Mouse (Mus musculus): Measurements from ENCODE around the gene Armc3. TPM values are rescaled to one million over a fixed set of nuclear protein-coding genes. Genes with fewer than 3 reads are reported as not detected.
"Not testable (repeated sequence)": the region's sequence is repeated elsewhere in the genome, so short reads cannot be mapped to it uniquely, and the experiment has no call there.

Armc3 gene
- polyA plus RNA-seq, 1 experiment from 2014 or later = 0.21 TPM

- not testable (repeated sequence) for H3K4me1 ChIP-seq (ENCODE audit: insufficient read depth, low read length); H3K9ac ChIP-seq (replicated peaks; ENCODE audit: low read length); H3K27ac ChIP-seq (ENCODE audit: low read length); H3K27me3 ChIP-seq (ENCODE audit: insufficient read depth, low read length); ATAC-seq (ENCODE audit: low FRiP score, low TSS enrichment); H3K36me3 ChIP-seq (ENCODE audit: insufficient read depth, low read length); H3K4me2 ChIP-seq (replicated peaks; ENCODE audit: low read depth, low read length); H3K9me3 ChIP-seq (ENCODE audit: low read length); H3K4me3 ChIP-seq (ENCODE audit: low read length)
- 93% methylated on average over 3 of the region's 3 CpGs for WGBS
Observed at GRCm38 (mm10) chr2:19303087-19303486, 104.0 kb downstream of the Armc3 start.

- no peaks in the 10 kb centered on the region for H3K27me3 ChIP-seq (ENCODE audit: insufficient read depth, low read length)
- no peak overlapping the region for H3K9ac ChIP-seq (replicated peaks; ENCODE audit: low read length)
- no peak overlapping the region for H3K4me3 ChIP-seq (ENCODE audit: low read length)
- no peaks in the 10 kb centered on the region for H3K4me1 ChIP-seq (ENCODE audit: insufficient read depth, low read length)
- no peak overlapping the region for H3K4me2 ChIP-seq (replicated peaks; ENCODE audit: low read depth, low read length)
- WGBS = 91% methylated on average over 3 of the region's 3 CpGs
- H3K36me3 ChIP-seq (ENCODE audit: insufficient read depth, low read length) = no peaks in the 10 kb centered on the region
- no peak overlapping the region for H3K27ac ChIP-seq (ENCODE audit: low read length)
- peaks cover 1% of the 10 kb centered on the region; the same call in 1 of the 2 replicates for H3K9me3 ChIP-seq (ENCODE audit: low read length)
- ATAC-seq (ENCODE audit: low FRiP score, low TSS enrichment) = no peak
Observed at GRCm38 (mm10) chr2:19310498-19310897, 111.4 kb downstream of the Armc3 start.

GRCm38 (mm10) chr2:19316056-19316455 is 117.0 kb downstream of the Armc3 start:
- H3K36me3 ChIP-seq (ENCODE audit: insufficient read depth, low read length) = no peaks in the 10 kb centered on the region
- no peaks in the 10 kb centered on the region for H3K27me3 ChIP-seq (ENCODE audit: insufficient read depth, low read length)
- peaks cover 6% of the 10 kb centered on the region; the same call in 1 of the 2 replicates for H3K9me3 ChIP-seq (ENCODE audit: low read length)
- ATAC-seq (ENCODE audit: low FRiP score, low TSS enrichment) = no peak
- H3K27ac ChIP-seq (ENCODE audit: low read length) = no peak overlapping the region
- H3K4me3 ChIP-seq (ENCODE audit: low read length) = no peak overlapping the region
- no peaks in the 10 kb centered on the region for H3K4me1 ChIP-seq (ENCODE audit: insufficient read depth, low read length)
- no peak overlapping the region for H3K9ac ChIP-seq (replicated peaks; ENCODE audit: low read length)
- WGBS = 39% methylated on average over 11 of the region's 11 CpGs
- H3K4me2 ChIP-seq (replicated peaks; ENCODE audit: low read depth, low read length) = no peak overlapping the region

GRCm38 (mm10) chr2:19316691-19317090 is 117.6 kb downstream of the Armc3 start:
- ATAC-seq (ENCODE audit: low FRiP score, low TSS enrichment) = no peak
- Histone ChIP-seq H3K4me1 (ENCODE audit: insufficient read depth, low read length) (no peaks in the 10 kb centered on the region), H3K9me3 (ENCODE audit: low read length) (peaks cover 6% of the 10 kb centered on the region; the same call in 1 of the 2 replicates), H3K4me2 (replicated peaks; ENCODE audit: low read depth, low read length) (no peak overlapping the region), H3K27ac (ENCODE audit: low read length) (no peak overlapping the region), H3K4me3 (ENCODE audit: low read length) (no peak overlapping the region), H3K27me3 (ENCODE audit: insufficient read depth, low read length) (no peaks in the 10 kb centered on the region), H3K9ac (replicated peaks; ENCODE audit: low read length) (no peak overlapping the region), H3K36me3 (ENCODE audit: insufficient read depth, low read length) (no peaks in the 10 kb centered on the region)
- WGBS = 77% methylated on average over 4 of the region's 4 CpGs

GRCm38 (mm10) chr2:19317151-19317812 is 118.2 kb downstream of the Armc3 start:
- H3K36me3 ChIP-seq (ENCODE audit: insufficient read depth, low read length); H3K27me3 ChIP-seq (ENCODE audit: insufficient read depth, low read length); H3K4me1 ChIP-seq (ENCODE audit: insufficient read depth, low read length); H3K4me3 ChIP-seq (ENCODE audit: low read length); H3K9ac ChIP-seq (replicated peaks; ENCODE audit: low read length); ATAC-seq (ENCODE audit: low FRiP score, low TSS enrichment); H3K4me2 ChIP-seq (replicated peaks; ENCODE audit: low read depth, low read length); H3K27ac ChIP-seq (ENCODE audit: low read length); H3K9me3 ChIP-seq (ENCODE audit: low read length): not testable (repeated sequence)
- 68% methylated on average over 2 of the region's 2 CpGs for WGBS

GRCm38 (mm10) chr2:19318499-19318898 is 119.4 kb downstream of the Armc3 start:
- Histone ChIP-seq H3K4me2 (replicated peaks; ENCODE audit: low read depth, low read length) (no peak overlapping the region), H3K9me3 (ENCODE audit: low read length) (peaks cover 6% of the 10 kb centered on the region; the same call in 1 of the 2 replicates), H3K9ac (replicated peaks; ENCODE audit: low read length) (no peak overlapping the region), H3K27me3 (ENCODE audit: insufficient read depth, low read length) (no peaks in the 10 kb centered on the region), H3K4me1 (ENCODE audit: insufficient read depth, low read length) (no peaks in the 10 kb centered on the region), H3K27ac (ENCODE audit: low read length) (no peak overlapping the region), H3K36me3 (ENCODE audit: insufficient read depth, low read length) (no peaks in the 10 kb centered on the region), H3K4me3 (ENCODE audit: low read length) (no peak overlapping the region)
- no peak for ATAC-seq (ENCODE audit: low FRiP score, low TSS enrichment)
- WGBS = 90% methylated on average over 4 of the region's 4 CpGs

GRCm38 (mm10) chr2:19319284-19319683 is 120.2 kb downstream of the Armc3 start:
- H3K4me1 ChIP-seq (ENCODE audit: insufficient read depth, low read length) = no peaks in the 10 kb centered on the region
- H3K4me3 ChIP-seq (ENCODE audit: low read length) = no peak overlapping the region
- WGBS = 84% methylated on average over 3 of the region's 3 CpGs
- no peak overlapping the region for H3K27ac ChIP-seq (ENCODE audit: low read length)
- no peak for ATAC-seq (ENCODE audit: low FRiP score, low TSS enrichment)
- H3K36me3 ChIP-seq (ENCODE audit: insufficient read depth, low read length) = no peaks in the 10 kb centered on the region
- no peak overlapping the region for H3K4me2 ChIP-seq (replicated peaks; ENCODE audit: low read depth, low read length)
- H3K9ac ChIP-seq (replicated peaks; ENCODE audit: low read length) = no peak overlapping the region
- peaks cover 6% of the 10 kb centered on the region; the same call in 1 of the 2 replicates for H3K9me3 ChIP-seq (ENCODE audit: low read length)
- no peaks in the 10 kb centered on the region for H3K27me3 ChIP-seq (ENCODE audit: insufficient read depth, low read length)

GRCm38 (mm10) chr2:19322448-19322847 is 123.3 kb downstream of the Armc3 start:
- ATAC-seq (ENCODE audit: low FRiP score, low TSS enrichment) = no peak

GRCm38 (mm10) chr2:19326376-19326775 is 127.3 kb downstream of the Armc3 start:
- no peak for ATAC-seq (ENCODE audit: low FRiP score, low TSS enrichment)
- 87% methylated on average over 1 of the region's 1 CpGs for WGBS
- H3K36me3 ChIP-seq (ENCODE audit: insufficient read depth, low read length) = no peaks in the 10 kb centered on the region

More at GRCm38 (mm10) chr2:19322448-19322847, 123.3 kb downstream of the Armc3 start:
- Histone ChIP-seq H3K9me3 (ENCODE audit: low read length) (no peaks in the 10 kb centered on the region), H3K4me1 (ENCODE audit: insufficient read depth, low read length) (no peaks in the 10 kb centered on the region), H3K9ac (replicated peaks; ENCODE audit: low read length) (no peak overlapping the region), H3K27ac (ENCODE audit: low read length) (no peak overlapping the region), H3K4me2 (replicated peaks; ENCODE audit: low read depth, low read length) (no peak overlapping the region), H3K36me3 (ENCODE audit: insufficient read depth, low read length) (no peaks in the 10 kb centered on the region), H3K27me3 (ENCODE audit: insufficient read depth, low read length) (no peaks in the 10 kb centered on the region), H3K4me3 (ENCODE audit: low read length) (no peak overlapping the region)
- WGBS = 68% methylated on average over 9 of the region's 9 CpGs

GRCm38 (mm10) chr2:19327811-19328210 is 128.7 kb downstream of the Armc3 start:
- no peak overlapping the region for H3K27ac ChIP-seq (ENCODE audit: low read length)
- no peak for ATAC-seq (ENCODE audit: low FRiP score, low TSS enrichment)
- WGBS = 76% methylated on average over 4 of the region's 4 CpGs
- no peaks in the 10 kb centered on the region for H3K9me3 ChIP-seq (ENCODE audit: low read length)
- no peaks in the 10 kb centered on the region for H3K27me3 ChIP-seq (ENCODE audit: insufficient read depth, low read length)
- H3K9ac ChIP-seq (replicated peaks; ENCODE audit: low read length) = no peak overlapping the region
- no peak overlapping the region for H3K4me3 ChIP-seq (ENCODE audit: low read length)
- H3K4me2 ChIP-seq (replicated peaks; ENCODE audit: low read depth, low read length) = no peak overlapping the region
- H3K36me3 ChIP-seq (ENCODE audit: insufficient read depth, low read length) = no peaks in the 10 kb centered on the region
- no peaks in the 10 kb centered on the region for H3K4me1 ChIP-seq (ENCODE audit: insufficient read depth, low read length)

More at GRCm38 (mm10) chr2:19326376-19326775, 127.3 kb downstream of the Armc3 start:
- H3K4me1 ChIP-seq (ENCODE audit: insufficient read depth, low read length) = no peaks in the 10 kb centered on the region
- no peak overlapping the region for H3K4me2 ChIP-seq (replicated peaks; ENCODE audit: low read depth, low read length)
- H3K27me3 ChIP-seq (ENCODE audit: insufficient read depth, low read length) = no peaks in the 10 kb centered on the region
- no peak overlapping the region for H3K4me3 ChIP-seq (ENCODE audit: low read length)
- H3K9me3 ChIP-seq (ENCODE audit: low read length) = no peaks in the 10 kb centered on the region
- no peak overlapping the region for H3K27ac ChIP-seq (ENCODE audit: low read length)
- H3K9ac ChIP-seq (replicated peaks; ENCODE audit: low read length) = no peak overlapping the region

All from kidney, embryonic 16.5 days (tissue).